Mouse (Mus musculus): ENCODE measurements around the gene Ddx52.

Ddx52 gene

GRCm38 (mm10) chr11:83941950-83942840, at the start of gene Ddx52:
TSS of gene Ddx52 (plus strand) at chr11:83942062.
- DNase-seq: peak; percentile 93 to 95

- no peak for DNase-seq
Observed at GRCm38 (mm10) chr11:83893325-83893724, 48.5 kb upstream of the Ddx52 start.

- no peak for DNase-seq
Observed at GRCm38 (mm10) chr11:83896430-83897410, 45.1 kb upstream of the Ddx52 start.

- no peak for DNase-seq
Observed at GRCm38 (mm10) chr11:83897569-83897968, 44.3 kb upstream of the Ddx52 start.

- no peak for DNase-seq
Observed at GRCm38 (mm10) chr11:83902812-83903211, 39.0 kb upstream of the Ddx52 start.

- DNase-seq: no peak
Observed at GRCm38 (mm10) chr11:83905756-83906155, 36.1 kb upstream of the Ddx52 start.

- DNase-seq: no peak
Observed at GRCm38 (mm10) chr11:83908376-83908775, 33.5 kb upstream of the Ddx52 start.

GRCm38 (mm10) chr11:83913824-83914311, 28.0 kb upstream of the Ddx52 start:
- no peak for DNase-seq

GRCm38 (mm10) chr11:83914501-83914900, 27.4 kb upstream of the Ddx52 start:
- no peak for DNase-seq

GRCm38 (mm10) chr11:83922600-83922999, 19.3 kb upstream of the Ddx52 start:
- peak in 1 of 2 experiments; percentile 54 for DNase-seq

- peak in 1 of 2 experiments; percentile 37 for DNase-seq
Observed at GRCm38 (mm10) chr11:83927097-83927496, 14.8 kb upstream of the Ddx52 start.

GRCm38 (mm10) chr11:83932506-83933106, 9.3 kb upstream of the Ddx52 start:
- DNase-seq: no peak

- no peak for DNase-seq
Observed at GRCm38 (mm10) chr11:83933376-83933775, 8.5 kb upstream of the Ddx52 start.

- DNase-seq: peak; percentile 87 to 93
Observed at GRCm38 (mm10) chr11:83935986-83936665, 5.7 kb upstream of the Ddx52 start.

GRCm38 (mm10) chr11:83938556-83938955, 3.3 kb upstream of the Ddx52 start:
- DNase-seq: peak in 1 of 2 experiments; percentile 48

- no peak for DNase-seq
Observed at GRCm38 (mm10) chr11:83956822-83957221, 15.0 kb downstream of the Ddx52 start.

- no peak for DNase-seq
Observed at GRCm38 (mm10) chr11:83961983-83962382, 20.1 kb downstream of the Ddx52 start.

- peak; percentile 92 to 96 for DNase-seq
Observed at GRCm38 (mm10) chr11:83963991-83964921, 22.4 kb downstream of the Ddx52 start, which contains the start of gene Synrg. TSS of gene Synrg (plus strand) at chr11:83964428.

GRCm38 (mm10) chr11:83967436-83968204, 25.8 kb downstream of the Ddx52 start:
- DNase-seq: no peak

GRCm38 (mm10) chr11:83968205-83968575, 26.3 kb downstream of the Ddx52 start:
- DNase-seq: no peak

Data from kidney, postnatal 25 days (tissue).